Mouse (Mus musculus) CH12.LX (cell line): ENCODE data around the gene Rhpn2. TPM values are rescaled to one million over a fixed set of nuclear protein-coding genes. Genes with fewer than 3 reads are reported as not detected.

Experiments
- DNase-seq: peaks from one replicate; pipeline ENCODE4 v3.0.0-alpha.2; 2013; ENCODE audit errors: extremely low read depth
- H3K27ac ChIP-seq: 2 replicates; pipeline ENCODE4 v1.5.1; 2012; ENCODE audit warnings: low read depth, mild to moderate bottlenecking, control low read depth, moderate library complexity; ENCODE audit not compliant: insufficient read depth
- H3K27me3 ChIP-seq: replicated peaks from 2 replicates; pipeline ENCODE3; 2012; ENCODE audit warnings: inconsistent platforms
- H3K36me3 ChIP-seq, 2 experiments: replicated peaks in 1 of 2; 2 replicates each; pipeline versions ENCODE3 to v1.6.1; 2012; ENCODE audit warnings: inconsistent platforms in 1 of 2, low read length in 1 of 2, mild to moderate bottlenecking in 1 of 2, mixed read lengths in 1 of 2, moderate library complexity in 1 of 2; ENCODE audit not compliant: control insufficient read depth in 1 of 2, insufficient read depth in 1 of 2
- H3K4me1 ChIP-seq, 2 experiments: 2 replicates each; pipeline ENCODE4 v1.6.1; 2012; ENCODE audit warnings: inconsistent platforms in 1 of 2, moderate library complexity in 1 of 2; ENCODE audit not compliant: insufficient read depth in 2 of 2, control insufficient read depth in 1 of 2
- H3K4me2 ChIP-seq: 2 replicates; pipeline ENCODE4 v1.6.1; 2012; ENCODE audit warnings: low read depth, mild to moderate bottlenecking, control low read depth; ENCODE audit not compliant: poor library complexity, insufficient read depth, severe bottlenecking
- H3K4me3 ChIP-seq, 3 experiments: fragments of 150-350 bp in 1 of 3; sonication (generic) in 1 of 3; replicated peaks in 1 of 3; 2 replicates each; pipeline versions ENCODE3 to v1.5.1; 2011 to 2012; ENCODE audit warnings: low read depth in 2 of 3, low read length in 2 of 3, mild to moderate bottlenecking in 2 of 3, moderate library complexity in 2 of 3, control low read depth in 1 of 3, improper control_type of control experiment in 1 of 3, inconsistent platforms in 1 of 3, mixed read lengths in 1 of 3; ENCODE audit not compliant: poor library complexity in 1 of 3
- H3K79me2 ChIP-seq: replicated peaks from 2 replicates; pipeline ENCODE4 v1.6.1; 2012; ENCODE audit warnings: mild to moderate bottlenecking, moderate library complexity; ENCODE audit not compliant: control insufficient read depth, poor library complexity, insufficient read depth, severe bottlenecking; ENCODE audit errors: extremely low read depth
- H3K9ac ChIP-seq: 2 replicates; pipeline ENCODE4 v1.6.1; 2012; ENCODE audit warnings: low read depth, mild to moderate bottlenecking, control low read depth, moderate library complexity; ENCODE audit not compliant: insufficient read depth
- H3K9me3 ChIP-seq: replicated peaks from 2 replicates; pipeline ENCODE3; 2012; ENCODE audit warnings: low read length, inconsistent platforms, mixed read lengths
- BHLHE40 ChIP-seq: IDR thresholded peaks from 2 replicates; pipeline ENCODE4 v1.6.1; 2011; ENCODE audit warnings: mild to moderate bottlenecking, low read depth, low read length, improper control_type of control experiment
- CHD2 ChIP-seq: IDR thresholded peaks from 2 replicates; pipeline ENCODE4 v1.6.1; 2011; ENCODE audit warnings: low read length, improper control_type of control experiment
- ELF1 ChIP-seq: IDR thresholded peaks from 2 replicates; pipeline ENCODE4 v1.6.1; 2014; ENCODE audit warnings: low read depth, mild to moderate bottlenecking, inconsistent platforms, low read length, improper control_type of control experiment
- ETS1 ChIP-seq: conservative IDR thresholded peaks from 2 replicates; pipeline ENCODE4 v1.6.1; 2012; ENCODE audit warnings: low read depth, mild to moderate bottlenecking, inconsistent platforms, low read length, improper control_type of control experiment, moderate library complexity
- GABPA ChIP-seq: IDR thresholded peaks from 2 replicates; pipeline ENCODE4 v1.6.1; 2012; ENCODE audit warnings: low read depth, low read length, improper control_type of control experiment, inconsistent platforms; ENCODE audit not compliant: insufficient replicate concordance
- MAFK ChIP-seq: IDR thresholded peaks from 2 replicates; pipeline ENCODE4 v1.6.1; 2011; ENCODE audit warnings: low read length, improper control_type of control experiment; ENCODE audit not compliant: insufficient replicate concordance
- MXI1 ChIP-seq: IDR thresholded peaks from 2 replicates; pipeline ENCODE4 v1.6.1; 2011; ENCODE audit warnings: mild to moderate bottlenecking, low read depth, low read length, improper control_type of control experiment
- MYC ChIP-seq: IDR thresholded peaks from 2 replicates; pipeline ENCODE4 v1.6.1; 2011; ENCODE audit warnings: low read depth, mild to moderate bottlenecking, improper control_type of control experiment, low read length
- PAX5 ChIP-seq: IDR thresholded peaks from 2 replicates; pipeline ENCODE4 v1.6.1; 2012; ENCODE audit warnings: low read length, inconsistent platforms, mixed read lengths
- POLR2AphosphoS2 ChIP-seq: IDR thresholded peaks from 2 replicates; pipeline ENCODE4 v1.6.1; 2011; ENCODE audit warnings: low read depth, low read length, improper control_type of control experiment
- RCOR1 ChIP-seq: conservative IDR thresholded peaks from 2 replicates; pipeline ENCODE4 v1.6.1; 2012; ENCODE audit warnings: low read depth, mild to moderate bottlenecking, inconsistent platforms, low read length, improper control_type of control experiment
- TCF12 ChIP-seq: IDR thresholded peaks from 2 replicates; pipeline ENCODE4 v1.6.1; 2014; ENCODE audit warnings: low read depth, mild to moderate bottlenecking, inconsistent platforms, low read length, improper control_type of control experiment
- USF1 ChIP-seq: IDR thresholded peaks from 2 replicates; pipeline ENCODE4 v1.6.1; 2014; ENCODE audit warnings: low read depth, mild to moderate bottlenecking, inconsistent platforms, low read length, improper control_type of control experiment
- USF2 ChIP-seq: conservative IDR thresholded peaks from 2 replicates; pipeline ENCODE4 v1.6.1; 2011; ENCODE audit warnings: low read depth, low read length, improper control_type of control experiment
- ZC3H11A ChIP-seq: IDR thresholded peaks from 2 replicates; pipeline ENCODE4 v1.6.1; 2012; ENCODE audit warnings: low read depth, mild to moderate bottlenecking, inconsistent platforms, low read length, improper control_type of control experiment
- ZNF384 ChIP-seq: IDR thresholded peaks from 2 replicates; pipeline ENCODE4 v1.6.1; 2012; ENCODE audit warnings: low read depth, low read length, improper control_type of control experiment, inconsistent platforms
- dilution Hi-C: fragments of 300-500 bp; cut with MboI; formaldehyde crosslinking; loops from 2 replicates; pipeline ENCODE4 v1.14.3; 2020; ENCODE audit warnings: low sequenced_read_pairs; ENCODE audit not compliant: extremely low pct_unique_long_range_greater_than_20kb, extremely low pct_ligation_motif_present
- in situ Hi-C: fragments of 300-500 bp; cut with MboI; formaldehyde crosslinking; loops from 3 replicates; pipeline ENCODE4 v1.14.3; 2019; ENCODE audit warnings: low sequenced_read_pairs, low pct_ligation_motif_present, low pct_unique_long_range_greater_than_20kb, mixed read lengths
- polyA plus RNA-seq: library from polyadenylated mRNA; unstranded; fragments of >175 nt; gene quantifications from 2 replicates; pipeline ENCODE4 v1.2.1, GENCODE M21; 2012; ENCODE audit warnings: low read depth; ENCODE audit not compliant: insufficient read length
- total RNA-seq, 2 experiments: library from RNA; depleted of rRNA; stranded (reverse); fragments of 300-350 nt in 1 of 2; fragments of >200 nt in 1 of 2; gene quantifications; 2 replicates each; pipeline ENCODE4 v1.2.3; 2012 to 2014

Rhpn2 gene
- total and polyA plus RNA-seq, 3 experiments: 0.13 to 0.63 (median 0.17) TPM

DNA sequence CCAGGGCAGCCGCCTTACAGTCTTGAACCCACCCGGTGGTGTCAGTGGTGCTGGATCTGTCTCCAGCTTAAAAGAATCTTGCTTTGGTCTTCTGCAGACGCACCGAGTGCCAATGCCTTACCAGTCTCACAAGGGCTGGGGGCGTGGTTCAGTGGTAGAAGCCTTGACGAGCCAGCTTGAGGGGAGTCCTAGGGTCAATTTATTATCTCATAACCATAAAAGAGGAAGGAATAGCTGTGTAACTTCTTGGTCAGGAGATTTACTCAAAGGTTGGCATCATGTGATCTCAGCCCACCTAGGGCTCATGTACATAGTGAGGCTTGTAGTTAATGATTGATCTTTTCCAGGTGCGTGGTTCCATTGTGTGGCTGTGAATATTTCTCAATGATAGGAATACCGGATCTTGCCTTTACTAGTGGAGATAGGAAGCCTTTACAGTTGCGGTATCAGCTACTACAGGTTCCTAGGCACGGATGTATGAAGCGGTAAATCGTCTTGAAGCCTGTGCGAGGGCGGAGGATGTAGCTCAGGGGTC lies 38.6 kb downstream of the Rhpn2 start:
- Histone ChIP-seq H3K27ac (no peak overlapping the region), H3K36me3 (no peaks in the 10 kb centered on the region), H3K79me2 (no peaks in the 10 kb centered on the region), H3K4me3 (no peak overlapping the region), H3K4me1 (peaks cover 6 to 11% of the 10 kb centered on the region in 2 experiments), H3K9me3 (peaks cover 4% of the 10 kb centered on the region), H3K9ac (no peak overlapping the region), H3K27me3 (no peaks in the 10 kb centered on the region), H3K4me2 (no peak overlapping the region)
- dilution Hi-C loops (no loop called here), in situ Hi-C loops (no loop called here)
- DNase-seq: no peak
- TF ChIP-seq ELF1 (no peak), MYC (no peak), BHLHE40 (no peak), MXI1 (no peak), TCF12 (no peak), RCOR1 (no peak), USF2 (no peak), ZNF384 (no peak)

DNA sequence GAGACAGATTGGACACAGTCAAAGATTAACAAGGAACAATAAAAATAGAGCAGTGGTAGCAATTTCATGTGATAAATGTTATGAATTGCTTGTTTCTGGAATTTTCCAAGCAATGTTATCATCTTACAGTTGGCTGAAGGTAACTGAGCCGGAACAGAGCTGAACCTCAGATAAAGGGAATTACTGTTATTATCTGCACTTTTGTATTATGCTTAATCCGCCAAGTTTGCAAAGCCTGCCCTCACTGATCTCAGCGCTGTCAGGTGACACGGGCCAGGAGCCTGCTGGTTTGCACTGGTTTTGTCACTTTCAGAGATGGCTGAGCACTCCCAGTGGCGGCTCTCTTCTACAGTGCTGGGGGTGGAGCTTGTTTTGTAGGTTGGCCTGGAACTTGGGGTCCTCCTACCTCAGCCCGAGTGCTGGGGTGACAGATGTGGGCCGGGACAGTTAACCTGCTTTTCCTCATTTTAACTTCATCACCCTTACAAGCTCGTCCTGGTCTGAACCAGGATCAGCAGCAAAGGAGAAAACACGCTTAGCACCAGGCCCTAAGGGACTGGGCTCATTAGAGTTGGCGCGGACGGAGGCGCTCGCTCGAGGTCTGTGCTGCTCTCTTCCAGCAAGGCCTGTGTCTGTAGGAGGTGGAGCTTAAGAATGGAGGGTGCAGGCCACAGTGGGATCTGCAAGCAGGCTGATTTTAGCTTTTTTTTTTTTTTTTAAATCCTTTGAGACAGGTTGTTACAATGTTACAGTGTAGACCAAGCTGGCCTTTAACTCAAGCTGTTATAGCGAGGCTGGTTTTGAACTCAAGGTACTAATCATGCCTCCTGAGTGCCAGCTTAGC lies 39.4 kb downstream of the Rhpn2 start:
- H3K9me3 ChIP-seq: peaks cover 4% of the 10 kb centered on the region
- H3K79me2 ChIP-seq: no peaks in the 10 kb centered on the region
- TF ChIP-seq GABPA (no peak), PAX5 (no peak), USF1 (no peak), CHD2 (no peak), MXI1 (no peak), MAFK (no peak), POLR2AphosphoS2 (no peak), ZC3H11A (no peak), ETS1 (no peak), TCF12 (no peak)
- no peak overlapping the region for H3K4me3 ChIP-seq
- H3K4me1 ChIP-seq: peaks cover 6 to 11% of the 10 kb centered on the region in 2 experiments
- no peaks in the 10 kb centered on the region for H3K36me3 ChIP-seq
- H3K9ac ChIP-seq: no peak overlapping the region
- no peaks in the 10 kb centered on the region for H3K27me3 ChIP-seq
- H3K27ac ChIP-seq: no peak overlapping the region
- no peak overlapping the region for H3K4me2 ChIP-seq
- dilution Hi-C loops (no loop called here), in situ Hi-C loops (no loop called here)
- DNase-seq: no peak
